Mouse (Mus musculus): ENCODE data around the gene Ell3.
"Not testable (repeated sequence)": the region's sequence is repeated elsewhere in the genome, so short reads cannot be mapped to it uniquely, and the experiment has no call there.

DNA sequence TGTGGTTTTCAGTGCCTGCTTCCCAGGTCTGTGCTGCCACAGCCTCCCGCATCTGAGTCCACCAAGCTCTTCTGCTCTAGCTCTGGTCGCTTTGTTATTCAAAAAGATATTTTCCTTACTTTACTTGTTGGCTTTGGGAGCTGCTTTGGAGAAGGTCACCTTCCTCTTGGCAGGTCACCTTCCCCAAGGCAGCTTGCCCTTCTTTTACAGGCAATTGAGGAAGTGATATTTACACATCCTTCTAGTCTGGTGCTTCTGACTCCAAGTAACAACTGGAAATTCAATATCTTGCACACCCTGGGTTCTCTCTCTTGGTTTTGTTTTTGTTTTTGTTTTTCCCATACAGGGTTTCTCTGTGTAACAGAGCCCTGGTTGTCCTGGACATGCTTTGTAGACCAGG lies 40.3 kb upstream of the Ell3 start:
- not testable (repeated sequence) for TF ChIP-seq CTCF (IDR thresholded peaks at IDR 0.05; ENCODE audit: extremely low read depth, insufficient read depth, insufficient read length, insufficient replicate concordance); POLR2A (IDR thresholded peaks at IDR 0.05; ENCODE audit: low read depth, low read length)
